In genomic region chr11:29248386-29248785, GRCm38 (mm10) we compare ENCODE assay signal across 25 mouse cellular contexts.
"Had no signal": no experiment of that assay in that cellular context is flagged by ENCODE, and none has a peak within 500 bp of the region (broad histone marks: within the 10 kb centered on the region; RNA-seq: fewer than 3 reads in every experiment).

No protein-coding gene starts in this region.

- H3K27ac ChIP-seq: heart, embryonic 13.5 days; heart, embryonic 15.5 days; hindbrain, embryonic 12.5 days; hindbrain, embryonic 13.5 days; intestine, embryonic 15.5 days; kidney, embryonic 15.5 days; kidney, postnatal 0 days; layer of hippocampus, adult 2 months; left cerebral cortex, adult 2 months had no signal

- DNase-seq: heart, postnatal 14 days; heart, postnatal 36 days; heart, postnatal 4 days; kidney, adult 11 months; kidney, adult 18-20 months; kidney, adult 2 months; kidney, adult 8-10 months; kidney, postnatal 10 days; kidney, postnatal 14 days; kidney, postnatal 25 days; kidney, postnatal 36 days; layer of hippocampus, adult 9-11 months; layer of hippocampus, postnatal 36 days had no signal

- H3K4me3 ChIP-seq: heart, embryonic 12.5 days; layer of hippocampus, adult 2 months; left cerebral cortex, adult 2 months had no signal

- H3K36me3 ChIP-seq: heart, embryonic 15.5 days; hindbrain, embryonic 12.5 days; intestine, embryonic 15.5 days had no signal

- H3K9me3 ChIP-seq: heart, embryonic 12.5 days; heart, embryonic 13.5 days; heart, embryonic 15.5 days; hindbrain, embryonic 10.5 days; hindbrain, embryonic 12.5 days; hindbrain, embryonic 13.5 days; hindbrain, embryonic 15.5 days; intestine, embryonic 15.5 days; kidney, embryonic 15.5 days had no signal

- H3K27me3 ChIP-seq: heart, embryonic 12.5 days; heart, embryonic 13.5 days; heart, embryonic 15.5 days; hindbrain, embryonic 12.5 days; hindbrain, embryonic 13.5 days; hindbrain, embryonic 15.5 days; intestine, embryonic 15.5 days; kidney, embryonic 15.5 days had no signal
